Mouse (Mus musculus) embryo, embryonic 11.5 days (tissue): Measurements from ENCODE around the gene Eva1c.

Experiments used
- DNase-seq: peaks from one replicate; pipeline ENCODE4 v3.0.0-alpha.2; 2012; ENCODE audit warnings: low read depth, low spot score

The Eva1c gene

DNA sequence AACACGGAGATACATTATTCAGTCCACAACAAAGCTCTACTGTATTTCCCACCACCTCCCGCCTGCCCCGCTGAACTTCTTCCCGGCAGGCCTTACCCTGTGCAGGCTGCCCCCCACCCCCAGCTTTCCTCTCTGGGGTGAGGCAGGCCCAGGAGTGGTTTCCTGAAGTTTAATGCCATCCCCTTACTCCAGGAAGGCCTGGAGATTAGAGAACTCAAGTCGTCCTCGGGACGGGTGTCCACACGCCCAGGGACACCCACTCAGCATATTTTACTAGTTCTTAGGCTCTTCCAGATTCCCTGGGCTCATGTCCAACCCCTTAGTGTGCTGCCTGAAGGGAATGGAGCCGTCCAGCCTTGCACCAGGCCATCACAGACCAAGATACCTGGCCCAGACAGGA, 39.1 kb downstream of the Eva1c start:
- no peak for DNase-seq

DNA sequence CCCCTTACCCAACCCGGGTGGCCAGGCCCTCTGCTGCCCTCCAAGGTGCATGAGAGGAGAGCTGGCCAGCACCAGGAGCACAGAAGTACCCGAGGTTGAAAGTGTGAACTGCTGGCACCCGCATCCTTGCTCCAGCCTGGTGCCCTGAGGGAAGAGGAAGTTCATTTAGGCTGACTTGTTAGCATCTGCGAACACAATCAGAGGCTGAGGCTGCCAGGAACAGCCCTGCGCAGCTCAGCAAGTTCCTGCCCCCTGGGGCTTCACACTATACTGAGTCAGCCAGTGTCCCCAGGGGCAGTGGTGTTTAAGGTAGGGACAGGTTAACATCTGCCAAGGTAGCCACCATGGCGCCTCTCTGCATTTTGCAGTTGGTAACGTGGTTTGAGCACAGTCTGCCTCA, 41.6 kb downstream of the Eva1c start:
- DNase-seq: no peak

- DNase-seq: no peak
Observed at GRCm38 (mm10) chr16:90869361-90869760, 42.8 kb downstream of the Eva1c start.

GRCm38 (mm10) chr16:90872936-90873335, 46.4 kb downstream of the Eva1c start:
- DNase-seq: no peak

- no peak for DNase-seq
Observed at GRCm38 (mm10) chr16:90874536-90874935, 48.0 kb downstream of the Eva1c start.

- DNase-seq: no peak
Observed at GRCm38 (mm10) chr16:90878135-90878860, 51.8 kb downstream of the Eva1c start.

DNA sequence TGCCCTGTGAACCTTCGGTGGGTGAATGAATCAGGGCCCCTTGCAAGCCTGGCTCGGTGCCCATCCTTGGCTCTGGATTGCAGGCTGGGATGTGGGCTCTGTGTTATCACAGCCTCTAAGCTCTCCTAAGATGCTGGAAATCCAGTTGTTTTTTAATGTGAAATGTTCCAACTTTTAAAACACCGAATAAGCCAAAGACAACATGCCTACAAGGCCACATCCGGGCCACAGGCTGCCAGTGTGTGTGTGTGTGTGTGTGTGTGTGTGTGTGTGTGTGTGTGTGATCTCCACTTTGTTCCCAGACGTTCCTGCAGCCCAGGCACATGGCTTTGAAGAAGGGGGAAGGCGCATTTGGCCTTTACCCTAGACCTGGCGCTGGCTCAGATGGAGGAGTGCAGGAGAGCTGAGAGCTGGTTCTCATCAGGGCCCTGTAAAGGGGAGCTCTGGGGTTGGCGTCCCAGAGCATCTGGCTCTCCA, 56.0 kb downstream of the Eva1c start:
- no peak for DNase-seq

- no peak for DNase-seq
Observed at GRCm38 (mm10) chr16:90885351-90885750, 58.8 kb downstream of the Eva1c start.

DNA sequence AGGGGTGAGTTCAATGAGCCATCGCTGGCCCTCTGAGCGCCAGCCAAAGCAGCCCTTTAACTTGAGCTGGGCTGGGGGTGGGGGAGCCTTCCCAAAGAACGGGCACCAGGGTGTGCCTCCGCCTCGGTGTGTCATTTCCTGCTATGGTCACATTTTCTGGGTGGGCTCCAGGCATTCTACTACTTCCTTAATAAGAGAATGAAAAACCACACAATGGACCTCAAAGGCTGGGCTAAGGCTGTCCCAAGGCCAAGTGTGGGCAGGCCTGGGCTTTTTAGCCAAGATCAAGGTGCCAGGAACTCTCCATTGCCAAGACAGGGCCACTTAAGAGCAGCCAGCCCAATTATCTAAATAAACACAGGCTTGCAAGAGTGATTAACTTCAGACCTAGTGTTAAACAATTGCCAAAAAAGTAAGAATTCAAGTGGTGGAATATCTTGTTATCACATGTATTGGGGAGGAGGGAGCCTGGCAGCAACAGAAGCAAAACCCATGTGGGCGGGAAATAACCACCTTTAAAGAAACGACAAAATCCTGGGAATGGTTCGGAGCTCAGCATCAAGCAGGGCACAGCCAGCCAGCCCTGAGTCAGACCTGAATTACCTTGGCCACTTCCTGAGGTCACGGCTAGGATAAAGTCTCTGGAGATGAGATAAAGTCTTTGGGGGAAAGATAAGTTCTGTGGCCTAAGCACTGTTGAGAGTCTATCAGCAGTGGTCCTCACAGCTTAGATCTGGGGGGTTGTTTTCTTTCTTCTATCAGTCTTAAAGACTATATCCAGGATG, 59.5 kb downstream of the Eva1c start:
- DNase-seq: no peak

DNA sequence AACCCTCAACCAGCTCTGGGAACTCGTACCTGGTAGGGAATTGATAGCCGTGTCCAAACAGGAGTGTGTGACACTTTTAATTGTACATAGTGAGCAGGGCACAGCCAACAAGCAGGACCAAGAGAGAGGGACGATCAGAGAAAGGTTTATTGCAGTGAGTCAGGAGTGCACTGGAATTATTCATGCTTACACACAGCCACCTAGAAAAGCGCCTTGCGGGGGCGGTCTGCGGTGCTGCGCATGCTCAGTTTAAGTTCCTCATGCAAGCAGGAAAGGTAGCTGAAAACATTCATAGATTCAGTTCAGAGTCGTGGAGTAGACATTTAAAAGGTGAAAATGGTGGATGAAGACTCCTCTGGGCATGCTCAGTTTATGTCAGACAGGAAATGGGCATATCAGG, 64.2 kb downstream of the Eva1c start:
- no peak for DNase-seq

- DNase-seq: no peak
Observed at GRCm38 (mm10) chr16:90891601-90892000, 65.1 kb downstream of the Eva1c start.

DNA sequence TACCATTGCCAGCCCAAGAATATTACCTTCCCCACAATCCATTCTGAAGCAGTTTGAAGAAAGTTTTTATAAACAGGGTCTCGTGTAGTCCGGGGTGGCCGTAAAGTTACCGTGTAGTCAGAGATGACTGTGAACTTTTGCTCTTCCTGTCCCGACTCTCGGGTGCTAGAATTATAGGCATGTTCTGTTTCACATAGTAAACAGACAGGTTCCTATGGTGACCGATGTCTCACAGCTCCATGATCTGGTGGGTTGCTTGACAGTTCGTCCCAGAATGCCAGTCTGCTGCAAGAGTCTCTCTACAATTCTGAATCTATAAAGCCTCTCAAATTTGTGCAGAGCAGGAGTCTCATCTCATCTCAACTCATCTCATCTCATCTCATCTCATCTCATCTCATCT, 65.6 kb downstream of the Eva1c start:
- DNase-seq: peak; percentile 29

DNA sequence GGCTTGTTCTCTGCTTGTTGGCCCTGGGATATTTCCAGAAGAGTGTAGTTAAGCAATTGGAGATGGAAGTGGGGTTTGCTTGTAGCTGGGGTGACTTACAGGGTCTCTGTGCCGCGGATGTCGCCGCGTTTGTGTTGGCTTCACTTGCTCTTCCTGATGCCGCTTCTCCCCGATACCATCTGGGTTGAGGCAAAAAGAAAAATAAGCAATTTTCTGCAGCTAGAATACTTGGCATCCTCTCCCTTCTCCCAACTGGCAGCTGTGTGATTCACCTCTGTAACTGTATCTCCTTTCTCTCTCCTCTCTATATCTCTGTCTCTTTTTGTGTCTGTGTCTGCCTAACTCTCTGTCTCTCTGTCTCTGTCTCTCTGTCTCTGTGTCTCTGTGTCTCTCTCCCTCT, 66.5 kb downstream of the Eva1c start:
- DNase-seq: no peak

- DNase-seq: no peak
Observed at GRCm38 (mm10) chr16:90893792-90894191, 67.3 kb downstream of the Eva1c start.

GRCm38 (mm10) chr16:90897651-90898050, 71.1 kb downstream of the Eva1c start:
- DNase-seq: no peak

- no peak for DNase-seq
Observed at GRCm38 (mm10) chr16:90899498-90899897, 73.0 kb downstream of the Eva1c start.

GRCm38 (mm10) chr16:90901364-90901763, 74.8 kb downstream of the Eva1c start:
- no peak for DNase-seq

DNA sequence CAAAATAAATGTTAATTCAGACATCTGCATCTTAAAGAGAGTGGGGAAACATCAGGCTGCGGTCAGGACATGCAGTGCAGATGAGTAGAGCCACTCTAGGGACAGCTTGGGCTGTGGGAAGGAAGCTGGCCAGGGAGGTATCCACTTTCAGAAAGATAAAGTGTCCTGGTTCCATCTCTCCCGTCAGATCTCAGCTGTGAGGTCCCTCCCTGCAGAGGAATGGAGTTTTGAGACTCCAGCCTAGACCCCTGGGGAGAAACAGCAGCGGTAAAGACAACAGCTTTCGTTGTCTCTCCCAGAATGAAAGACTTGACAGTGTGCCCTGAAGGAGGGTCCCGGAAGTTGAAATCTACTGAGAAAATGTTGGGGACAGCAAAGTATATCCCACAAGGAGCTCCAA, 76.8 kb downstream of the Eva1c start:
- no peak for DNase-seq

- no peak for DNase-seq
Observed at GRCm38 (mm10) chr16:90907250-90907649, 80.7 kb downstream of the Eva1c start.

GRCm38 (mm10) chr16:90910855-90911533, 84.5 kb downstream of the Eva1c start:
- no peak for DNase-seq

DNA sequence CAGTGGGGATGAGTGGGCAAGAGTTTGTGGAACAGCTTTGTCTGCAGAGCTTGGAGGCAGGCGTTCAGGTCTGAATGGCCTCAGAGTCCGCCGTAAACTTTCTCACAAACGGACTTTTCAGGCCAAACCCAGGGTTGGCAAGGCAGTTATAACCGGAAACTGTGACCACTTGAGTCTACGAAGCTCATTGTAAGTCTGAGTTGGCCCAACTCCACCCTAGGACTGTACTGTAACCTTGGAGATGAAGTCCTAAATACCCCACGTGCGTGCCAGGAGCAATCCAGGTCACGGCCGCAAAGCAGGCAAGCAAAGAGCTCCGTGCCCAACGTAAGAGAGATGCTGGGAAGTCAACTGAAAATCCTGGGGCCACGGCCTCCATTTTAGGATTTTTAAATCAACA, 85.2 kb downstream of the Eva1c start:
- no peak for DNase-seq

DNA sequence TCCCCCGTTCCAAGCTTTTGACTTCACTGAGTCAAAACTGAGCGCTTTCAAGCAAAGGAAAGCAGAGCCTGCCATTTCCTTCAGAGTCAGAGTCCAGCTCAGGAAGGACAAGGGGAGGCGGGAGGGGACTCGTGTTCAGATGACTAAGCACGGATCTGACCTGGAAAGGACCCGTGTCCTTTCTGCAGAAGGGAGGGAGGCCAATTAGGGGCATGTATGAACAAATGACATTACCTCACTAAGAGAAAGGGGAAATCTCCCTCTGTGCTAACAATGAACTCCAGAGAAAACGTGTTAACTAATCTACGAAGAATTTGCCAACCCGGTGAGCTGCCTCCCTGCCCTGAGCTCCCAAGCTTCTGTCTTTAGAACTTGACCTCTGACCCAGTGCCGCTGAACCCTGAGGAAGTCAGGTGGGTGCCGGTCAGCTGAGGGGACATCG, 89.5 kb downstream of the Eva1c start:
- no peak for DNase-seq
